Mouse (Mus musculus) CH12.LX (cell line): Measurements from ENCODE around the gene Stx1a. TPM values are rescaled to one million over a fixed set of nuclear protein-coding genes. Genes with fewer than 3 reads are reported as not detected.

Experiments
- DNase-seq: peaks from one replicate; pipeline ENCODE4 v3.0.0-alpha.2; 2013; ENCODE audit errors: extremely low read depth
- H3K27ac ChIP-seq: 2 replicates; pipeline ENCODE4 v1.5.1; 2012; ENCODE audit warnings: low read depth, mild to moderate bottlenecking, control low read depth, moderate library complexity; ENCODE audit not compliant: insufficient read depth
- H3K27me3 ChIP-seq: replicated peaks from 2 replicates; pipeline ENCODE3; 2012; ENCODE audit warnings: inconsistent platforms
- H3K36me3 ChIP-seq, 2 experiments: replicated peaks in 1 of 2; 2 replicates each; pipeline versions ENCODE3 to v1.6.1; 2012; ENCODE audit warnings: inconsistent platforms in 1 of 2, low read length in 1 of 2, mild to moderate bottlenecking in 1 of 2, mixed read lengths in 1 of 2, moderate library complexity in 1 of 2; ENCODE audit not compliant: control insufficient read depth in 1 of 2, insufficient read depth in 1 of 2
- H3K4me1 ChIP-seq, 2 experiments: 2 replicates each; pipeline ENCODE4 v1.6.1; 2012; ENCODE audit warnings: inconsistent platforms in 1 of 2, moderate library complexity in 1 of 2; ENCODE audit not compliant: insufficient read depth in 2 of 2, control insufficient read depth in 1 of 2
- H3K4me2 ChIP-seq: 2 replicates; pipeline ENCODE4 v1.6.1; 2012; ENCODE audit warnings: low read depth, mild to moderate bottlenecking, control low read depth; ENCODE audit not compliant: poor library complexity, insufficient read depth, severe bottlenecking
- H3K4me3 ChIP-seq, 3 experiments: fragments of 150-350 bp in 1 of 3; sonication (generic) in 1 of 3; replicated peaks in 1 of 3; 2 replicates each; pipeline versions ENCODE3 to v1.5.1; 2011 to 2012; ENCODE audit warnings: low read depth in 2 of 3, low read length in 2 of 3, mild to moderate bottlenecking in 2 of 3, moderate library complexity in 2 of 3, control low read depth in 1 of 3, improper control_type of control experiment in 1 of 3, inconsistent platforms in 1 of 3, mixed read lengths in 1 of 3; ENCODE audit not compliant: poor library complexity in 1 of 3
- H3K79me2 ChIP-seq: replicated peaks from 2 replicates; pipeline ENCODE4 v1.6.1; 2012; ENCODE audit warnings: mild to moderate bottlenecking, moderate library complexity; ENCODE audit not compliant: control insufficient read depth, poor library complexity, insufficient read depth, severe bottlenecking; ENCODE audit errors: extremely low read depth
- H3K9ac ChIP-seq: 2 replicates; pipeline ENCODE4 v1.6.1; 2012; ENCODE audit warnings: low read depth, mild to moderate bottlenecking, control low read depth, moderate library complexity; ENCODE audit not compliant: insufficient read depth
- H3K9me3 ChIP-seq: replicated peaks from 2 replicates; pipeline ENCODE3; 2012; ENCODE audit warnings: low read length, inconsistent platforms, mixed read lengths
- BHLHE40 ChIP-seq: IDR thresholded peaks from 2 replicates; pipeline ENCODE4 v1.6.1; 2011; ENCODE audit warnings: mild to moderate bottlenecking, low read depth, low read length, improper control_type of control experiment
- CHD2 ChIP-seq: IDR thresholded peaks from 2 replicates; pipeline ENCODE4 v1.6.1; 2011; ENCODE audit warnings: low read length, improper control_type of control experiment
- CTCF ChIP-seq, 2 experiments: IDR thresholded peaks in 1 of 2; conservative IDR thresholded peaks in 1 of 2; 2 replicates each; pipeline ENCODE4 v1.5.1; 2011 to 2012; ENCODE audit warnings: low read depth in 2 of 2, low read length in 2 of 2, improper control_type of control experiment in 1 of 2, inconsistent platforms in 1 of 2, mild to moderate bottlenecking in 1 of 2, moderate library complexity in 1 of 2
- E2F4 ChIP-seq: IDR thresholded peaks from 2 replicates; pipeline ENCODE4 v1.6.1; 2011; ENCODE audit warnings: low read depth, low read length, improper control_type of control experiment; ENCODE audit not compliant: insufficient replicate concordance
- ELF1 ChIP-seq: IDR thresholded peaks from 2 replicates; pipeline ENCODE4 v1.6.1; 2014; ENCODE audit warnings: low read depth, mild to moderate bottlenecking, inconsistent platforms, low read length, improper control_type of control experiment
- ETS1 ChIP-seq: conservative IDR thresholded peaks from 2 replicates; pipeline ENCODE4 v1.6.1; 2012; ENCODE audit warnings: low read depth, mild to moderate bottlenecking, inconsistent platforms, low read length, improper control_type of control experiment, moderate library complexity
- GABPA ChIP-seq: IDR thresholded peaks from 2 replicates; pipeline ENCODE4 v1.6.1; 2012; ENCODE audit warnings: low read depth, low read length, improper control_type of control experiment, inconsistent platforms; ENCODE audit not compliant: insufficient replicate concordance
- HCFC1 ChIP-seq: IDR thresholded peaks from 2 replicates; pipeline ENCODE4 v1.6.1; 2012; ENCODE audit warnings: low read depth, mild to moderate bottlenecking, inconsistent platforms, low read length, improper control_type of control experiment
- IRF4 ChIP-seq: IDR thresholded peaks from 2 replicates; pipeline ENCODE4 v1.6.1; 2014; ENCODE audit warnings: low read depth, mild to moderate bottlenecking, inconsistent platforms, low read length, improper control_type of control experiment
- JUN ChIP-seq: IDR thresholded peaks from 2 replicates; pipeline ENCODE4 v1.6.1; 2011; ENCODE audit warnings: low read depth, mild to moderate bottlenecking, low read length, improper control_type of control experiment, moderate library complexity; ENCODE audit not compliant: insufficient read depth
- JUND ChIP-seq: conservative IDR thresholded peaks from 2 replicates; pipeline ENCODE4 v1.6.1; 2011; ENCODE audit warnings: low read depth, low read length, improper control_type of control experiment
- KAT2A ChIP-seq: IDR thresholded peaks from 2 replicates; pipeline ENCODE4 v1.6.1; 2012; ENCODE audit warnings: low read length, improper control_type of control experiment, inconsistent platforms; ENCODE audit not compliant: insufficient replicate concordance
- MAZ ChIP-seq: IDR thresholded peaks from 2 replicates; pipeline ENCODE4 v1.6.1; 2012; ENCODE audit warnings: low read depth, mild to moderate bottlenecking, inconsistent platforms, low read length, improper control_type of control experiment, moderate library complexity
- MXI1 ChIP-seq: IDR thresholded peaks from 2 replicates; pipeline ENCODE4 v1.6.1; 2011; ENCODE audit warnings: mild to moderate bottlenecking, low read depth, low read length, improper control_type of control experiment
- MYC ChIP-seq: IDR thresholded peaks from 2 replicates; pipeline ENCODE4 v1.6.1; 2011; ENCODE audit warnings: low read depth, mild to moderate bottlenecking, improper control_type of control experiment, low read length
- PAX5 ChIP-seq: IDR thresholded peaks from 2 replicates; pipeline ENCODE4 v1.6.1; 2012; ENCODE audit warnings: low read length, inconsistent platforms, mixed read lengths
- RCOR1 ChIP-seq: conservative IDR thresholded peaks from 2 replicates; pipeline ENCODE4 v1.6.1; 2012; ENCODE audit warnings: low read depth, mild to moderate bottlenecking, inconsistent platforms, low read length, improper control_type of control experiment
- SIN3A ChIP-seq: IDR thresholded peaks from 2 replicates; pipeline ENCODE4 v1.6.1; 2012; ENCODE audit warnings: low read length, improper control_type of control experiment, inconsistent platforms
- SMC3 ChIP-seq: IDR thresholded peaks from 2 replicates; pipeline ENCODE4 v1.6.1; 2011; ENCODE audit warnings: low read depth, low read length, improper control_type of control experiment
- TCF12 ChIP-seq: IDR thresholded peaks from 2 replicates; pipeline ENCODE4 v1.6.1; 2014; ENCODE audit warnings: low read depth, mild to moderate bottlenecking, inconsistent platforms, low read length, improper control_type of control experiment
- ZC3H11A ChIP-seq: IDR thresholded peaks from 2 replicates; pipeline ENCODE4 v1.6.1; 2012; ENCODE audit warnings: low read depth, mild to moderate bottlenecking, inconsistent platforms, low read length, improper control_type of control experiment
- ZKSCAN1 ChIP-seq: IDR thresholded peaks from 2 replicates; pipeline ENCODE4 v1.6.1; 2012; ENCODE audit warnings: low read depth, inconsistent platforms, low read length, improper control_type of control experiment, borderline replicate concordance
- ZMIZ1 ChIP-seq: IDR thresholded peaks from 2 replicates; pipeline ENCODE4 v1.6.1; 2012; ENCODE audit warnings: low read depth, mild to moderate bottlenecking, inconsistent platforms, low read length, improper control_type of control experiment
- ZNF384 ChIP-seq: IDR thresholded peaks from 2 replicates; pipeline ENCODE4 v1.6.1; 2012; ENCODE audit warnings: low read depth, low read length, improper control_type of control experiment, inconsistent platforms
- dilution Hi-C: fragments of 300-500 bp; cut with MboI; formaldehyde crosslinking; loops from 2 replicates; pipeline ENCODE4 v1.14.3; 2020; ENCODE audit warnings: low sequenced_read_pairs; ENCODE audit not compliant: extremely low pct_unique_long_range_greater_than_20kb, extremely low pct_ligation_motif_present
- in situ Hi-C: fragments of 300-500 bp; cut with MboI; formaldehyde crosslinking; loops from 3 replicates; pipeline ENCODE4 v1.14.3; 2019; ENCODE audit warnings: low sequenced_read_pairs, low pct_ligation_motif_present, low pct_unique_long_range_greater_than_20kb, mixed read lengths
- polyA plus RNA-seq: library from polyadenylated mRNA; unstranded; fragments of >175 nt; gene quantifications from 2 replicates; pipeline ENCODE4 v1.2.1, GENCODE M21; 2012; ENCODE audit warnings: low read depth; ENCODE audit not compliant: insufficient read length
- total RNA-seq, 2 experiments: library from RNA; depleted of rRNA; stranded (reverse); fragments of 300-350 nt in 1 of 2; fragments of >200 nt in 1 of 2; gene quantifications; 2 replicates each; pipeline ENCODE4 v1.2.3; 2012 to 2014

Stx1a gene
- total and polyA plus RNA-seq, 3 experiments = 1.1 to 3.0 (median 2.0) TPM

DNA sequence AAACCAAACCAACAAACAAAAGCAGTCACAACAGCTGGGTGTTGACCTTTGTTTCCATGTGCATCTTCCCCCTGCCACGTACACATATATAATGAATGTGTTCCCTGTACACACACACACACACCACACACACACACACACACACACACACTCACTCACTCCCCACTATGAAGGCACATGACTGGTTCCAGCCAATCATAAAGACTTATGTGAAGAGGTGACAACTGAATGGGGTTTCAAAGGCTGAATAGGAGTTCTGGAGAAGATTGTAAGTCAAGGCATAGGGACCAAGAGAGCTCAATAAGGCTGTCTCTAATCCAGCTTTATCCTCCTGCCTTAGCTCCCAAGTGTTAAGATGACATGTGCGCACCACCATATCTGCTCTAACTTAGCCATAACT lies 56.3 kb downstream of the Stx1a start:
- Histone ChIP-seq H3K27ac (no peak overlapping the region), H3K79me2 (no peaks in the 10 kb centered on the region), H3K36me3 (no peaks in the 10 kb centered on the region), H3K9me3 (no peaks in the 10 kb centered on the region), H3K9ac (no peak overlapping the region), H3K4me2 (no peak overlapping the region), H3K27me3 (peaks cover 65% of the 10 kb centered on the region), H3K4me1 (peaks cover 3 to 14% of the 10 kb centered on the region in 2 experiments; a peak in 3 of 4 replicates), H3K4me3 (no peak overlapping the region)
- no peak for DNase-seq
- in situ Hi-C loops (no loop called here), dilution Hi-C loops (no loop called here)
- no peak for TF ChIP-seq BHLHE40
- no peak for TF ChIP-seq ZMIZ1
- TF ChIP-seq SIN3A = no peak
- TF ChIP-seq CHD2 = no peak

DNA sequence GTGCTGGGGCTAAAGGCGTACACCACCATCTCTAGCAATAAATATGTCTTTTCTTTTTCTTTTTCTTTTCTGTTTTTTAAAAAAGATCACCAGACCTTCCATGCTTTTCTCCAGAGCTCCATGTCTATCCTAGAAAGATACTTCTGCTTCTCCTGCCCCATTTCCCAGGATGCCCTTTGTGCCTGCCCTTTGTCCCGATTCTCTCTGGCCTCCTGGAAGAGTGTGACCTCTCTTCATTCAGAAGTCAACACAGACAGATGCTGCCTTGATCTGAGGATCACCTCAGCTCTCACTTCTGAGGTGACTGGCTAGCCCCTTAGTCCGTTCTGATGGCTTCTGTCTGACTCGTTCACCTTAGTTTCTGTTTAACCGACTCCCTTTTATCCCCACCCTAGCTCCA lies 57.3 kb downstream of the Stx1a start:
- no peak overlapping the region for H3K4me3 ChIP-seq
- H3K4me1 ChIP-seq = peaks cover 3 to 14% of the 10 kb centered on the region in 2 experiments; a peak in 3 of 4 replicates
- no peaks in the 10 kb centered on the region for H3K79me2 ChIP-seq
- no peaks in the 10 kb centered on the region for H3K36me3 ChIP-seq
- peaks cover 68% of the 10 kb centered on the region for H3K27me3 ChIP-seq
- H3K27ac ChIP-seq = no peak overlapping the region
- no peak overlapping the region for H3K4me2 ChIP-seq
- dilution Hi-C loops = no loop called here
- no peaks in the 10 kb centered on the region for H3K9me3 ChIP-seq
- in situ Hi-C loops = no loop called here
- H3K9ac ChIP-seq = no peak overlapping the region
- no peak for DNase-seq
- TF ChIP-seq HCFC1 (no peak), E2F4 (no peak), MXI1 (no peak), TCF12 (no peak), SIN3A (no peak), ETS1 (no peak), KAT2A (no peak), RCOR1 (no peak), ELF1 (no peak), MYC (no peak), CHD2 (no peak)
- TF ChIP-seq, all 38 proteins: peak for 0

DNA sequence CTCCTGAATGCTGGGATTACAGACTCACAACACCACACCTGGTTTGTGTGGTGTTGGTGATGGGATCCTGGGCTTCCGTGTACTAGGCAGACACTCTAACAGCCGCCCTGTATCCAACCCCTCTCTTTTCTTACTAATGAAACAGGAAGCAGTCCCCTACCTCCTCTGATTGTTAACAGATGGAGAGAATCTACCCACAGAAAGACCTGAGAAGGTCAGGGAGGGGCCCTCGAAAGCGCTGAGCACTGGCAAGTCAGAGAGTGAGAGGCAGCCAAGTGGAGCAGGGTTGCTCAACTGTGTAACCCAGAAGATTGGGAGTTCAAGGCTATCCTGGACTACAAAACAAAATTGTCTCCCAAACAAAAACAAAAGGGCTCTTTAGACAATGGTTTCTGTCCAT lies 63.6 kb downstream of the Stx1a start:
- H3K9me3 ChIP-seq = peaks cover 8% of the 10 kb centered on the region
- H3K9ac ChIP-seq = no peak overlapping the region
- H3K27ac ChIP-seq = no peak overlapping the region
- in situ Hi-C loops = no loop called here
- H3K36me3 ChIP-seq = no peaks in the 10 kb centered on the region
- no peak overlapping the region for H3K4me3 ChIP-seq
- H3K79me2 ChIP-seq = no peaks in the 10 kb centered on the region
- dilution Hi-C loops = no loop called here
- peaks cover 80% of the 10 kb centered on the region for H3K27me3 ChIP-seq
- no peak for DNase-seq
- TF ChIP-seq ZNF384 (no peak), JUN (no peak), GABPA (no peak), CTCF (conservative IDR thresholded peaks at IDR 0.05 in 1 of 2, IDR thresholded peaks at IDR 0.05 in 1 of 2; ENCODE audit: low read depth in 2 of 2, low read length in 2 of 2) (no peak), ZC3H11A (no peak), ZKSCAN1 (no peak), PAX5 (no peak), ETS1 (no peak), CHD2 (no peak), ZMIZ1 (no peak), JUND (no peak), IRF4 (no peak), SMC3 (no peak), MAZ (no peak)
- TF ChIP-seq, all 38 proteins: peak for 0
- Histone ChIP-seq H3K4me1 (no peaks in the 10 kb centered on the region), H3K4me2 (no peak overlapping the region)
